ENCODE assay signal across 8 mouse cellular contexts in genomic region chr3:104962141-104962611, GRCm38 (mm10). TPM values are rescaled to one million over a fixed set of nuclear protein-coding genes. Genes with fewer than 3 reads are reported as not detected.
A peak's percentile ranks its signal among the peaks of the same experiment; 100 is the strongest.
DNase-seq lines count a peak whose midpoint lies in the region; ATAC-seq and TF ChIP-seq lines count a peak whose summit lies in the region.

No protein-coding gene starts in this region.

- peaks cover 95% of the 10 kb centered on the region for H3K27me3 ChIP-seq in forebrain, embryonic 10.5 days (ENCODE audit: poor library complexity, severe bottlenecking)
- H3K27me3 ChIP-seq in intestine, postnatal 0 days (replicated peaks; ENCODE audit: control insufficient read depth, insufficient read depth, low read length), result peaks cover 53% of the 10 kb centered on the region
- H3K27me3 ChIP-seq in midbrain, embryonic 10.5 days (ENCODE audit: low read depth, poor library complexity, severe bottlenecking), result peaks cover 93% of the 10 kb centered on the region

- no peaks in the 10 kb centered on the region for H3K36me3 ChIP-seq in forebrain, embryonic 10.5 days (replicated peaks)
- H3K36me3 ChIP-seq in intestine, postnatal 0 days (ENCODE audit: control insufficient read depth, insufficient read depth), result no peaks in the 10 kb centered on the region
- H3K36me3 ChIP-seq in midbrain, embryonic 10.5 days, result 0 out of 2 replicates have a peak, but pooled peaks cover 2% of the 10 kb centered on the region

- peak; percentile 34 for DNase-seq in lung, adult 2 months
- no peak for DNase-seq in lung, postnatal 36 days
- peak; percentile 50 for DNase-seq in forebrain, embryonic 10.5 days (ENCODE audit: extremely low spot score, low spot score)
- peak; percentile 50 for DNase-seq in midbrain, embryonic 10.5 days (ENCODE audit: low spot score)
- no peak for DNase-seq in cerebellum, postnatal 14 days
- no peak for DNase-seq in urinary bladder, adult 2 months (ENCODE audit: low spot score)

- H3K4me2 ChIP-seq in intestine, postnatal 0 days (replicated peaks; ENCODE audit: low read depth), result peak overlapping the region; percentile 91

- H3K27ac ChIP-seq in forebrain, embryonic 10.5 days, result peak overlapping the region; percentile 63; the same call in 1 of the 2 replicates
- no peak overlapping the region for H3K27ac ChIP-seq in intestine, postnatal 0 days (ENCODE audit: low read depth, low read length)
- peak overlapping the region; percentile 69; the same call in 1 of the 2 replicates for H3K27ac ChIP-seq in midbrain, embryonic 10.5 days (replicated peaks)

- TF ChIP-seq POLR2A in lung, adult 2 months (IDR thresholded peaks at IDR 0.05; ENCODE audit: borderline replicate concordance, extremely low read depth, low read depth, low read length), result no peak

- H3K4me3 ChIP-seq in lung, adult 2 months (replicated peaks; ENCODE audit: extremely low read depth, low read depth, low read length), result peak overlapping the region; percentile 71
- H3K4me3 ChIP-seq in forebrain, embryonic 10.5 days, result peak overlapping the region; percentile 55
- H3K4me3 ChIP-seq in intestine, postnatal 0 days (ENCODE audit: low read depth, low read length), result peak overlapping the region; percentile 52
- H3K4me3 ChIP-seq in midbrain, embryonic 10.5 days, result peak overlapping the region; percentile 59

- ATAC-seq in intestine, postnatal 0 days, result no peak
- no peak for ATAC-seq in inflammation-experienced regulatory T-cells, adult 6 months

- TF ChIP-seq CTCF in lung, adult 2 months (IDR thresholded peaks at IDR 0.05; ENCODE audit: insufficient read depth, low read length), result no peak
- no peak for TF ChIP-seq CTCF in intestine, postnatal 0 days (IDR thresholded peaks at IDR 0.05; ENCODE audit: low read depth)

- 3% methylated on average over 31 of the region's 31 CpGs for WGBS in lung, adult 2 months
- WGBS in forebrain, embryonic 10.5 days, result 1% methylated on average over 31 of the region's 31 CpGs
- WGBS in intestine, postnatal 0 days, result under 1% methylated on average over 31 of the region's 31 CpGs
- WGBS in midbrain, embryonic 10.5 days, result under 1% methylated on average over 31 of the region's 31 CpGs

- H3K4me1 ChIP-seq in lung, adult 2 months (ENCODE audit: control insufficient read depth, insufficient read depth, low read length), result peaks cover 6% of the 10 kb centered on the region
- H3K4me1 ChIP-seq in forebrain, embryonic 10.5 days, result peaks cover 58% of the 10 kb centered on the region
- no peaks in the 10 kb centered on the region for H3K4me1 ChIP-seq in intestine, postnatal 0 days (replicated peaks; ENCODE audit: control insufficient read depth, insufficient read depth, low read length)
- H3K4me1 ChIP-seq in midbrain, embryonic 10.5 days, result peaks cover 61% of the 10 kb centered on the region

- peak overlapping the region; percentile 37 for H3K9ac ChIP-seq in intestine, postnatal 0 days (ENCODE audit: low read depth, low read length)

- H3K9me3 ChIP-seq in forebrain, embryonic 10.5 days, result no peaks in the 10 kb centered on the region
- H3K9me3 ChIP-seq in intestine, postnatal 0 days (ENCODE audit: control insufficient read depth), result no peaks in the 10 kb centered on the region
- no peaks in the 10 kb centered on the region for H3K9me3 ChIP-seq in midbrain, embryonic 10.5 days (replicated peaks)

RNA-seq across cellular contexts. Expression of gene Wnt2b, which starts 0.5 kb away (rescaled TPM):
- 3.5 and 4.9 TPM in 2 replicates for polyA plus RNA-seq in lung, adult 2 months (2012; rRNA removed)
- 0.58 and 0.68 TPM in 2 replicates for polyA plus RNA-seq in forebrain, embryonic 10.5 days (2016; fragmentation: Nextera tagmentation; extraction: Ambion mirVana)
- 1.2 and 1.5 TPM in 2 replicates for polyA plus RNA-seq in intestine, postnatal 0 days (2015; fragmentation: Nextera tagmentation; extraction: Ambion mirVana)
- polyA plus RNA-seq in midbrain, embryonic 10.5 days (2016; fragmentation: Nextera tagmentation; extraction: Ambion mirVana), result 1.3 and 1.4 TPM in 2 replicates
- under 1 TPM; 0.25 to 0.56 (median 0.55) TPM for polyA plus RNA-seq in inflammation-experienced regulatory T-cells, adult 6 months (2017; shearing (Covaris generic))
- 14.3 and 19.6 TPM in 2 replicates for polyA plus RNA-seq in urinary bladder, adult 2 months (2012; rRNA removed)

Comparison
In these comparisons a context has a peak if more than half of its experiments do, and no peak if none do; other contexts are left out.
1. DNase-seq: peak in lung, adult 2 months (single experiment), forebrain, embryonic 10.5 days (single experiment) and midbrain, embryonic 10.5 days (single experiment); none in lung, postnatal 36 days (single experiment), cerebellum, postnatal 14 days (0 of 2) and urinary bladder, adult 2 months (single experiment).
2. Peak in every context shown above with its lines, with median percentiles within 50 percentile points of each other: H3K4me3 ChIP-seq.